Mouse (Mus musculus): ENCODE measurements around the gene Ptgs2.

The Ptgs2 gene

GRCm38 (mm10) chr1:150151411-150151810 is 51.6 kb downstream of the Ptgs2 start:
- DNase-seq: no peak

All from kidney, adult 9 months (tissue).